Mouse (Mus musculus) heart, adult 8-10 months (tissue): Measurements from ENCODE around the gene Cog5. TPM values are rescaled to one million over a fixed set of nuclear protein-coding genes. Genes with fewer than 3 reads are reported as not detected.

ENCODE experiments used
- DNase-seq: peaks from one replicate; pipeline ENCODE4 v3.0.0; 2022; ENCODE audit warnings: low spot score
- total RNA-seq, 4 experiments: library from RNA; stranded (reverse); gene quantifications; 2 replicates each; pipeline ENCODE4 v1.2.4; 2022

Cog5 gene
- total RNA-seq, 4 experiments from 2014 or later: 56.3 to 63.2 (median 59.0) TPM

GRCm38 (mm10) chr12:31709665-31710064 lies 55.0 kb downstream of the Cog5 start:
- no peak for DNase-seq

GRCm38 (mm10) chr12:31712233-31712632 lies 57.6 kb downstream of the Cog5 start:
- DNase-seq: no peak

DNA sequence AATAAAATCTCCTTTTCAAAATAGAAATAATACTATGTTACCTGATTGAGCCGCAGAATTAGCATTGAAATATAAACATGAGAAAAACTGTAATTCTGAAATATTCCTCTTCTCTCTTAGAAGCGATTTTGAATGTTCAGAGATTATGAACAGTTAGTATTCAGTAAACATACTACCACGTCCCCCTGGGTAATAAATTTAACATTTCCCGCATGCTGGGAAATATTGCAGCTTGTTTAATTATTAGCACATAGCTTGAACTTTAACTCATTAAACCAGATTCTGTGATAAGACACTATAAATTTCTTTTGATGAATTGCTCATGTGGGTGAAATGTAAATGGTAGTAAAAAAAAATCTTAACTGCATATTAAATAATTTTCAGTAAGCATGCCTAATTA lies 58.1 kb downstream of the Cog5 start:
- DNase-seq: no peak

- no peak for DNase-seq
Measured at GRCm38 (mm10) chr12:31713600-31713999, 58.9 kb downstream of the Cog5 start, which contains the start of gene Gpr22. Gene Gpr22, minus strand, starts transcription at chr12:31713947.

DNA sequence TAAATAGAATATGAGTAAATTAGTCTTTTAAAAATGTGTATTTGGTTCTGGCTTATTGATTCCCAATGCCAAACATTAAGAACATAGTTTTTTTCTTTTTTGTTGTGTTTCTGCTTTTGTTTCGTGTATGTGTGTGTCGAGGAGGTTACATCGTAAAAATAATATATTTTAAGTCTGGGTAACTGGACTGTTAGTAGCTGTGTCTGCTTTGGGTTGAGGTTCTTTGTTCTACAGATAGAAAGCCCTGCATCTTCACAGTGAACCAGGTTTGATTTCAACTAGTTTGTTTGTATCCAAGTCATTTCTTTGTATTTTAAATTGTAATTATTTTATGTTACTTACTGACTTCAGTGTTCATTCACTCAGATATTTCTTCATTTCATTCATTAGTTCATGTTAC lies 59.4 kb downstream of the Cog5 start:
- no peak for DNase-seq

- no peak for DNase-seq
Measured at GRCm38 (mm10) chr12:31719586-31720275, 65.1 kb downstream of the Cog5 start.

DNA sequence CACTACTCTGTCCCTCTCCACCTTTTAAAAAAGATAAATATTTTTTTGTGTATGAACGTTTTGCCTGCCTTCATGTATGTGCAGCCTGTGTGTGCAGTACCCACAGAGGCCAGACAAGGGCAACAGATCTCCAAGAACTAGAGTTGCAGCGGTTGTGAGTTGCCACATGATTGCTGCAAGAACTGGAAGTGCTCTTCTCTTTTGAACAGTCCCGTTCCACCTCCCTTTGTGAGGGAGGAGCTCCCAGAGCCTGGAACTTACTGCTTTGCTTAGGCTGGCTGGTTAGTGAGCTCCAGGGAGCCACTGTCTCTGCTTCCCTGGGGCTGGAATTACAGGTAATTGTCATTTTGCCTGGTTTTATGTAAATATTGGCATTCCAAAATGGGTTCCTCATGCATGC lies 69.9 kb downstream of the Cog5 start:
- DNase-seq: no peak

- peak; percentile 63 for DNase-seq
Measured at GRCm38 (mm10) chr12:31725511-31726275, 71.0 kb downstream of the Cog5 start.

- no peak for DNase-seq
Measured at GRCm38 (mm10) chr12:31726707-31727106, 72.0 kb downstream of the Cog5 start.

GRCm38 (mm10) chr12:31730126-31730525 lies 75.5 kb downstream of the Cog5 start:
- DNase-seq: no peak

- DNase-seq: no peak
Measured at GRCm38 (mm10) chr12:31734616-31735015, 79.9 kb downstream of the Cog5 start.

DNA sequence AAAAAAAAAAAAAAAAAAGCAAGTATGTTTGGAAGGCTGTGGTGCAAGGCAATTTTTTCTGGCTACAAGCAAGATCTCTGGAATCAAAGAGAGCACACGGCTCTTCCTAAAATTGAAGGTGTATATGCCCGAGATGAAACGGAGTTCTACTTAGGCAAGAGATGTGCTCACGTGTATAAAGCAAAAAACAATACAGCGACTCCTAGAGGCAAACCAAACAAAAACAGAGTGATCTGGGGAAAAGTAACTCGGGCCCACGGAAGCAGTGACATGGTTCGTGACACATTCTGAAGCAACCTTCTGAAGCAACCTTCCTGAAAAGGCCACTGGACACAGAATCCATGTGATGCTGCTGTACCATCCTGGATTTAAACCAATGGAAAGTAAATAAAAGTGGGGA lies 92.6 kb downstream of the Cog5 start:
- no peak for DNase-seq

- DNase-seq: no peak
Measured at GRCm38 (mm10) chr12:31749846-31750245, 95.2 kb downstream of the Cog5 start.

DNA sequence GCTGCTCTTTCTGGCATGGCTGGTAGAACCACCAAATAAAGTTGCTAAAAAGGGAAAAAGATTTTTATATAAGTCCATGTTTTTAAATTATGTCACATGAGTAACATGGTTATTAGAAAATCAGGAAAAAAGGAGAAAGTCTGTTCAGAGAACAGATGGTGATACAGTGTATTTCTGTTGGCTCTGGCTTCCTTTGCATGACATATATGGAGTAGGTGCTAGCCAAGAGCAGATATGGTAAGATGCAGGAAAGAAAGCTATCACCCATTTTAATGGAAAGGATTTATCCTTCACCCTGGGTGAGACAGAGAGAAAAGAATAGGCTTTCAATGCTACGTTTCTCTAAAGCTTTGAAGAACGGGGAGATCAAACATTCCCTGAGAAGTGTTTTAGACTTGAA lies 99.8 kb downstream of the Cog5 start:
- DNase-seq: no peak

DNA sequence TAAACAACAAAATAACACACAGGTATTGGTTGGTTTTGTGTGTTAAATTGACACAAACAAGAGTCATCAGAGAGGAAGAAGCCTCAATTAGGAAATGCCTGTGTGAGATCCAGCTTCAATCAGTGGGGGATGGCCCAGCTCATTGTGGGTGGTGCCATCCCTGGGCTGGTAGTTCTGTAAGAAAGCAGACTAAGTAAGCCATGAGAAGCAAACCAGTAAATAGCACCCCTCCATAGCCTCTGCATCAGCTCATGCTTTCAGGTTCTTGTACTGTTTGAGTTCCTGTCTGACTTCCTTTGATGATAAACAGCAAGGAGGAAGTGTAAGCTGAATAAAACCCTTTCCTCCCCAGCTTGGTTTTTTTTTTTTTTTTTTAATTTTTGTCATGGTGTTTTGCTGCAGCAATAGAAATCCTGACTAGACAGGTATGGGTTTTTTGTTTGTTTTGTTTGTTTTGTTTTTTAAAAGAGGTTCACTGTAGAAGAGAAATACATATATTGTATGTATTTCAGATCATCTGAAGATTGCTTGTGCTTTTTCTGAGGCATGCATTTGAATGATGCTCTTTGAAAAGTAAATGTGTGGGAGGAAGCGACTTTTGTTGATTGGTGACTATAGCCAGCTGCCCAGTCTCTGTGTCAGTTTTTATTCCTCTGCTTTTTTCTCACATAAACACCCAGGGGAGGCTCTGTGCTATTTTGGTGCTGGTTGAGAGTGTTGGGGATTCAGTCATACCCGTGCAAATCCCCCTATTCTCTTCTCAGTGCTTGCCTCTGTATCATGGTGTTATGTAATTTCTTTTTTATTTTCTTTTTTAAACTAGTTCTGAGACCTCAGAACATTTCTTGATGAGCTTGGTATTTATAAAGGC lies 101.5 kb downstream of the Cog5 start:
- no peak for DNase-seq

DNA sequence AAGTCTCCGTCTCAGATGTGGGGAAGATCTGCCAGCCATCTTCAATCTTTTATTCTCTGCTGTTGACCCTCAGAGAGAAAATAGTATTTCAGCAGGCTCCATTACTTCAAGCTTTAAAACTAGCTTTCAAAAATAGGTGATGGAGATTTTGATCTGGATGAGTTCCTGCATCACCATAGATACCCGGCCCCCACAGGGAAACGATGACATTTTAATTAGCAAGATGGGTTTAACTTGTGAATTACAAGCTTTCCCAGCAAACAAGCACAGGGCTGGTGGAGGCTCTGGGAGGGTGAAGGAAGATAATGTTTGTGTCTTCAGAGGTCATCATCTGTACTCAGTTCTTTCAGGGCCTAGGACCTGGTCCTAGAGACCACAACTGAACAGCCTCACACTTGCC lies 118.9 kb downstream of the Cog5 start:
- no peak for DNase-seq

DNA sequence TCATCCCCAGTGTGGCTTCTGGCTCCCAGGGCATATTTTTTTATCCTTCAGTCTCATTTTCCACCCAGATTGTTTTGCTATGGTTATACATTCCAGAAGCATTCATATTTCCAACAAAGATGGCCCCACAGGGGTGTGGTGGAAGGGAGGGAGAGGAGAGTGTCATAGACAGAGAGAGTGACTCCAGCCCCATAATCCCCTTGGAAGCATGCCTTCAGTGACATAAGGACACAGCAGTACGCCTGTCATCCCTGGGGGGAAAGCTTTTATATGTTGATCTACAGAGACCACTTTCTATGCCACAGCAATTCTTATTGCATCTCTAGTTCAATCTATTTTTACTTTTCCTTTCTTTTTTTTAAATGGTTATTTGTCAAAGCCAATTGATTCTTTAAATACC lies 129.6 kb downstream of the Cog5 start:
- DNase-seq: no peak

DNA sequence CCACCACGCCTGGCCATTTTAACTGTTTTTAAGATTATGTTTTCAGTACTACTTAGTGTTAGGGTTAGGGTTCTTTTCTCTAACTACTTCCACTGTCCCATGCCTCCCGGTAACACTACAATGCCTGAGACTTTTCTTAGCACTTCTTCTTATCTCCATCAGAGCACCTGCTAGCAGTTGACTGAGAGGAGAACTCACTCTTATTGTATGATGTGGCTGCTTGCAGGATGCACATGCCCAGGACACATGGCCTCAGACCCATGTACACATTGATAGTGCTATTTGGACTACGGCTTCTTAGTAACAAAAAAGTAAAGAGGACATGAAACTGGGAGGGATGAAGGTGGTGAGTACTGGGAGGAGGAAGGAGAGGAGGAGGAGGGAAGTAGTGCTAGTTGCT lies 133.9 kb downstream of the Cog5 start:
- no peak for DNase-seq

GRCm38 (mm10) chr12:31806410-31807154 lies 151.9 kb downstream of the Cog5 start:
- no peak for DNase-seq

DNA sequence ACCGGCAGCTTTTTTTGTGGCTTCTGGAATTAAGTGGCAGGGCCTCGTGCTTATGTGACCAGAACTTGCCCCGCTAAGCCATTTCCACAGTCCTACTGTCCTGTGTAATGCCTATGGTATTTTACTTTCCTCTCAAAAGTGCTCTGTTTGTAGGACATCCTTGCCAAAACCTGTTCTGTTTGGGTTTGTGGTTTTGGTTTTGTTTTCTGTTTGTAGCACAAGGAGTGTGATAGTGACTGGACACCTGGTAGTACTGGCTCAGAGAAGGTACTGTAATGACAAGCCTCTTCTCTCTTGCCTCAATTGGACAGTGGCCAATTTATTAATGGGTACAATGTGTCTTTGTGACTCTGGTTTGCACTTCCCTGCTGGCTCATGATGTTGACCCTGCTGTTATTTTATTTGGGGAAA lies 163.4 kb downstream of the Cog5 start:
- DNase-seq: peak; percentile 19

DNA sequence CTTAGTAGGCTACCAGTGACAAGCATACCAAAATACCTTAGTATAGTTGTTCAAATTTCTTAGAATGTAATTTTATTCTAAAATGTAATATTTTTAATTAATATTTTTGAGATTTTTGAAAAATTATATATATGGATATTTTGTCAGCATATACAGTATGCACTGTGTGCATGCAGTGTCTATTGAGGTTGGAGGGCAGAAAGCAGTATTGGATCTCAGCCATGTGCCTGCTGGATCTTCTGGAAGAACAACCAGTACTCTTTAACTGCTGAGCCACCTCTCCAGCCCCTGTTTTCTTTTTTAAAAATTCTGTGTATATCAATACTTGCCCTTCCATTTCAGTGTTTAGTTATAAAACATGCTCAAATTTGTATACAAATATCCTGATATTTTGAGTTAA lies 164.4 kb downstream of the Cog5 start:
- no peak for DNase-seq

DNA sequence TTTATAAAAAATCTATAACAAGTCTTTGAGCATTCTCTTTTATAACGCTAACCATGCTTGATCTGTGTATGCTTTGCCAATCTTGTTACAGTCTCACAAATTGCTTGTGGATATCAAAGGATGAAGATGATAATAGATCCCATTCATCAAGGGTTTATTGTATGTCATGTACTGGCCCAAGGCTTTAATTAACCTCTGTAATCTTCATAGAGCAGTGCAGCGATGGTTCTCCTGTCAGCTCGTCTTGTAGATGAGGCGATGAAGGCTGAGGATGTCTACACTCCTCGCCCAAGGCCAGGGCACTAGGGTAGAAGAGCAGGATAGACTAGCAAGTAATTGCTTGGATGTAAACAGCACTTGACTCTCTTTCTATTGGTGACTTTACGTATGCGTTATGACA lies 164.9 kb downstream of the Cog5 start:
- no peak for DNase-seq
